Mouse (Mus musculus) intestine, embryonic 16.5 days (tissue): ENCODE measurements around the gene Rbbp4. TPM values are rescaled to one million over a fixed set of nuclear protein-coding genes. Genes with fewer than 3 reads are reported as not detected.

Source experiments
- ATAC-seq: fragments of 200-750 bp; cut with Nextera tagmentation; 2 replicates; pipeline ENCODE4 v1.8.0; 2017; ENCODE audit warnings: moderate TSS enrichment, moderate library complexity
- H3K27ac ChIP-seq: fragments of 300-500 bp; sonication (generic); 2 replicates; pipeline ENCODE4 v1.5.1; 2014; ENCODE audit warnings: mild to moderate bottlenecking, low read length
- H3K27me3 ChIP-seq: fragments of 300-500 bp; sonication (generic); replicated peaks from 2 replicates; pipeline ENCODE4 v1.6.1; 2014; ENCODE audit warnings: low read length, control low read depth, mixed read lengths; ENCODE audit not compliant: control insufficient read depth, insufficient read depth
- H3K36me3 ChIP-seq: fragments of 300-500 bp; sonication (generic); 2 replicates; pipeline ENCODE4 v1.6.1; 2014; ENCODE audit warnings: low read length, control low read depth; ENCODE audit not compliant: control insufficient read depth, insufficient read depth
- H3K4me1 ChIP-seq: fragments of 300-500 bp; sonication (generic); 2 replicates; pipeline ENCODE4 v1.6.1; 2014; ENCODE audit warnings: low read length, control low read depth, mixed read lengths; ENCODE audit not compliant: control insufficient read depth, insufficient read depth
- H3K4me2 ChIP-seq: fragments of 300-500 bp; sonication (generic); 2 replicates; pipeline ENCODE4 v1.6.1; 2014; ENCODE audit warnings: low read depth, low read length, control low read depth
- H3K4me3 ChIP-seq: fragments of 300-500 bp; sonication (generic); 2 replicates; pipeline ENCODE4 v1.5.1; 2014; ENCODE audit warnings: mild to moderate bottlenecking, low read length
- H3K9ac ChIP-seq: fragments of 300-500 bp; sonication (generic); 2 replicates; pipeline ENCODE4 v1.6.1; 2014; ENCODE audit warnings: low read depth, low read length
- H3K9me3 ChIP-seq: fragments of 300-500 bp; sonication (generic); 2 replicates; pipeline ENCODE4 v1.6.1; 2016; ENCODE audit warnings: low read length, control low read depth; ENCODE audit not compliant: control insufficient read depth
- WGBS: fragments of 180-500 bp; shearing (Covaris S2); extraction: QIAGEN DNeasy Blood & Tissue Kit; methylation state at CpG from one replicate; pipeline ENCODE4 v1.1.7; 2014; 5-methylcytosine and 5-hydroxymethylcytosine counted together
- polyA plus RNA-seq: library from polyadenylated mRNA; unstranded; fragments of >200 nt; fragmentation: Nextera tagmentation; extraction: Ambion mirVana; gene quantifications from 2 replicates; pipeline ENCODE4 v1.2.1, GENCODE M21; 2015

Gene Rbbp4
- polyA plus RNA-seq, 1 experiment from 2014 or later, result 297 TPM

- H3K36me3 ChIP-seq, result peaks cover 7% of the 10 kb centered on the region
- no peak overlapping the region for H3K27ac ChIP-seq
- ATAC-seq, result no peak
- H3K4me1 ChIP-seq, result 0 out of 2 replicates have a peak, but pooled peaks cover 3% of the 10 kb centered on the region
- no peak overlapping the region for H3K4me3 ChIP-seq
- H3K4me2 ChIP-seq, result no peak overlapping the region
- H3K27me3 ChIP-seq, result no peaks in the 10 kb centered on the region
- no peaks in the 10 kb centered on the region for H3K9me3 ChIP-seq
- no peak overlapping the region for H3K9ac ChIP-seq
- WGBS, result 86% methylated on average over 3 of the region's 3 CpGs
These were observed 4.6 kb upstream of the Rbbp4 start for GRCm38 (mm10) chr4:129339743-129340142.

- H3K9ac ChIP-seq, result peak overlapping the region; percentile 76
- no peaks in the 10 kb centered on the region for H3K9me3 ChIP-seq
- H3K27me3 ChIP-seq, result no peaks in the 10 kb centered on the region
- 41% methylated on average over 14 of the region's 14 CpGs for WGBS
- peak overlapping the region; percentile 76 for H3K4me2 ChIP-seq
- H3K4me1 ChIP-seq, result peaks cover 18% of the 10 kb centered on the region
- peak overlapping the region; percentile 77 for H3K4me3 ChIP-seq
- H3K27ac ChIP-seq, result peak overlapping the region; percentile 99
- no peaks in the 10 kb centered on the region for H3K36me3 ChIP-seq
- no peak for ATAC-seq
These were observed 1.1 kb upstream of the Rbbp4 start for GRCm38 (mm10) chr4:129336291-129336690.

GRCm38 (mm10) chr4:129334677-129335215, 424 bp downstream of the Rbbp4 start:
- under 1% methylated on average over 62 of the region's 62 CpGs for WGBS
- ATAC-seq, result peak; percentile 29

GRCm38 (mm10) chr4:129332846-129333245, 2.3 kb downstream of the Rbbp4 start:
- Histone ChIP-seq H3K9ac (no peak overlapping the region), H3K4me2 (peak overlapping the region; percentile 59), H3K9me3 (no peaks in the 10 kb centered on the region), H3K27me3 (no peaks in the 10 kb centered on the region), H3K4me3 (peak overlapping the region; percentile 9; the same call in 1 of the 2 replicates), H3K27ac (no peak overlapping the region), H3K36me3 (peaks cover 3% of the 10 kb centered on the region), H3K4me1 (peaks cover 17% of the 10 kb centered on the region)
- ATAC-seq, result no peak
- 40% methylated on average over 1 of the region's 1 CpGs for WGBS

More at GRCm38 (mm10) chr4:129334677-129335215, 424 bp downstream of the Rbbp4 start:
- peaks cover 18% of the 10 kb centered on the region for H3K4me1 ChIP-seq
- H3K9ac ChIP-seq, result peak overlapping the region; percentile 92
- H3K36me3 ChIP-seq, result no peaks in the 10 kb centered on the region
- H3K4me2 ChIP-seq, result peak overlapping the region; percentile 59
- H3K27ac ChIP-seq, result peak overlapping the region; percentile 96
- H3K9me3 ChIP-seq, result no peaks in the 10 kb centered on the region
- H3K4me3 ChIP-seq, result peak overlapping the region; percentile 77
- no peaks in the 10 kb centered on the region for H3K27me3 ChIP-seq

- WGBS, result 42% methylated on average over 1 of the region's 1 CpGs
These were observed 9.0 kb downstream of the Rbbp4 start for GRCm38 (mm10) chr4:129326191-129326590.

GRCm38 (mm10) chr4:129324756-129325155, 10.4 kb downstream of the Rbbp4 start:
- Histone ChIP-seq H3K27ac (no peak overlapping the region), H3K36me3 (peaks cover 11% of the 10 kb centered on the region), H3K4me1 (peaks cover 4% of the 10 kb centered on the region; the same call in 1 of the 2 replicates), H3K27me3 (no peaks in the 10 kb centered on the region), H3K9me3 (no peaks in the 10 kb centered on the region), H3K4me2 (no peak overlapping the region), H3K4me3 (no peak overlapping the region), H3K9ac (no peak overlapping the region)
- no peak for ATAC-seq
- 83% methylated on average over 1 of the region's 1 CpGs for WGBS

More at GRCm38 (mm10) chr4:129326191-129326590, 9.0 kb downstream of the Rbbp4 start:
- Histone ChIP-seq H3K4me2 (no peak overlapping the region), H3K27ac (no peak overlapping the region), H3K9me3 (no peaks in the 10 kb centered on the region), H3K36me3 (peaks cover 7% of the 10 kb centered on the region), H3K4me1 (peaks cover 4% of the 10 kb centered on the region; the same call in 1 of the 2 replicates), H3K9ac (no peak overlapping the region), H3K4me3 (no peak overlapping the region), H3K27me3 (no peaks in the 10 kb centered on the region)
- no peak for ATAC-seq

GRCm38 (mm10) chr4:129323491-129323890, 11.7 kb downstream of the Rbbp4 start:
- Histone ChIP-seq H3K27me3 (no peaks in the 10 kb centered on the region), H3K27ac (no peak overlapping the region), H3K4me1 (peaks cover 4% of the 10 kb centered on the region; the same call in 1 of the 2 replicates), H3K9me3 (no peaks in the 10 kb centered on the region), H3K4me2 (no peak overlapping the region), H3K9ac (no peak overlapping the region), H3K4me3 (no peak overlapping the region), H3K36me3 (peaks cover 12% of the 10 kb centered on the region)
- WGBS, result 93% methylated on average over 1 of the region's 1 CpGs
- no peak for ATAC-seq

GRCm38 (mm10) chr4:129322042-129322441, 13.1 kb downstream of the Rbbp4 start:
- Histone ChIP-seq H3K4me1 (peaks cover 4% of the 10 kb centered on the region; the same call in 1 of the 2 replicates), H3K27ac (no peak overlapping the region), H3K27me3 (no peaks in the 10 kb centered on the region), H3K36me3 (peaks cover 15% of the 10 kb centered on the region), H3K4me2 (no peak overlapping the region), H3K9me3 (no peaks in the 10 kb centered on the region), H3K9ac (no peak overlapping the region), H3K4me3 (no peak overlapping the region)
- 92% methylated on average over 5 of the region's 5 CpGs for WGBS
- ATAC-seq, result no peak

- H3K4me3 ChIP-seq, result no peak overlapping the region
- H3K4me2 ChIP-seq, result no peak overlapping the region
- H3K9me3 ChIP-seq, result no peaks in the 10 kb centered on the region
- H3K27me3 ChIP-seq, result no peaks in the 10 kb centered on the region
- ATAC-seq, result no peak
- no peak overlapping the region for H3K27ac ChIP-seq
- WGBS, result 84% methylated on average over 1 of the region's 1 CpGs
- no peak overlapping the region for H3K9ac ChIP-seq
- peaks cover 18% of the 10 kb centered on the region for H3K36me3 ChIP-seq
- no peaks in the 10 kb centered on the region for H3K4me1 ChIP-seq
These were observed 14.3 kb downstream of the Rbbp4 start for GRCm38 (mm10) chr4:129320876-129321275.

GRCm38 (mm10) chr4:129313886-129314285, 21.3 kb downstream of the Rbbp4 start:
- Histone ChIP-seq H3K27me3 (no peaks in the 10 kb centered on the region), H3K9me3 (no peaks in the 10 kb centered on the region), H3K4me3 (no peak overlapping the region), H3K4me2 (no peak overlapping the region), H3K27ac (no peak overlapping the region), H3K9ac (no peak overlapping the region), H3K4me1 (no peaks in the 10 kb centered on the region), H3K36me3 (peaks cover 15% of the 10 kb centered on the region)
- 60% methylated on average over 3 of the region's 3 CpGs for WGBS
- ATAC-seq, result no peak
